Mouse (Mus musculus) heart, postnatal 0 days (tissue): ENCODE measurements around the gene Gadd45a.

Experiments used
- CTCF ChIP-seq: IDR thresholded peaks from 2 replicates; pipeline ENCODE4 v1.5.1; 2016; ENCODE audit warnings: antibody characterized with exemption, control low read depth, low read depth
- EP300 ChIP-seq: IDR thresholded peaks from 2 replicates; pipeline ENCODE4 v1.6.1; 2016; ENCODE audit warnings: antibody characterized with exemption, low read depth

DNA sequence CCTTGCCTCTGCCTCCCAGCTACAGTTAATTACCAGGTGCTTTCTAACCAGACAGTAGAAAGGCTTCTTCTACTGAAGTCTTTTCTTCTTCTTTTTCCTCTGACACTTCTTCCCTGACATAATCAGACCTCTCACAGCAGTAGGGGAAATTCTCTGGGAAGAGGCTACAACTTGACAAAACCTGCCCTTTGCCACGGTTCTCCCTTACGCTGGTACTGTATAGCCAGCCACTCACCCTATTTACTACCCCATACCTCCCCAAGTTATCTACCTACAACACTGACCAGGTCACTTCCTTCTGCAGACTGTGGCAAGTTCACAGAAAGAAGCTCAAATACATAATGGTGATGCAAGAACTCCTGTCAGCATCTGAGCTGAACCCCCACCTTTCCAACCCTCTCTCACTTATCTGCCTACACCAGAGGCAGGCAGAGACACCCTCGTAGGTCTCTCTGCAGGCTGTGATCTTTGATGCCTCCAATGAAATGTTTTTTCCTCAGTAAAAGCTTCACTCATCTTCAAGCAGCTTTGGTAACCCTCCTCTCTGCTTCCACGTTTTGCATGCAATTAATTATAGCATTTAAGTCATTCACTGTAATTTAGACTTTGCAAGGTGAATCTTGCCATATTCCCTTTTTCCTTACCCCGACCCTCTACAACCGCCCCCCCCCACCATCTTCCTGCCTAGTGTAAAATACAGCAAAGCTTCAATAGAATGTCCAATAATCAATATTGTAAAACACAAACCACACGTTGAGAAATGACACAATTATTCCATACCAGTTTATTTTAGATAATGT lies 2.7 kb downstream of the Gadd45a start:
- no peak for TF ChIP-seq CTCF
- TF ChIP-seq EP300: no peak
